Mouse (Mus musculus): Measurements from ENCODE around the gene Olfr318. TPM values are rescaled to one million over a fixed set of nuclear protein-coding genes. Genes with fewer than 3 reads are reported as not detected.

Olfr318 gene
- polyA plus RNA-seq, 1 experiment: not detected

- Histone ChIP-seq H3K27ac (ENCODE audit: insufficient read depth, low read length) (no peak overlapping the region), H3K4me1 (ENCODE audit: control insufficient read depth, insufficient read depth, low read length) (no peaks in the 10 kb centered on the region), H3K27me3 (ENCODE audit: control insufficient read depth, insufficient read depth, low read length) (no peaks in the 10 kb centered on the region; the same call in 1 of the 2 replicates), H3K4me3 (replicated peaks; ENCODE audit: insufficient read depth, low read depth, low read length) (no peak overlapping the region)
- TF ChIP-seq CTCF (IDR thresholded peaks at IDR 0.05; ENCODE audit: borderline replicate concordance, insufficient read depth, low read depth, low read length): no peak
- no peak for TF ChIP-seq POLR2A (IDR thresholded peaks at IDR 0.05; ENCODE audit: borderline replicate concordance, insufficient read depth, low read length)
- WGBS: 75% methylated on average over 11 of the region's 11 CpGs
- DNase-seq: no peak
These were observed 14.7 kb downstream of the Olfr318 start for GRCm38 (mm10) chr11:58709086-58709485.

GRCm38 (mm10) chr11:58698862-58699261 lies 25.0 kb downstream of the Olfr318 start, which contains the start of gene Olfr319:
Gene Olfr319 (plus strand): TSS chr11:58699162.
- Histone ChIP-seq H3K4me3 (replicated peaks; ENCODE audit: insufficient read depth, low read depth, low read length) (no peak within 1 kb of the TSS), H3K27me3 (ENCODE audit: control insufficient read depth, insufficient read depth, low read length) (no peaks in the 10 kb centered on the region), H3K4me1 (ENCODE audit: control insufficient read depth, insufficient read depth, low read length) (no peaks in the 10 kb centered on the region), H3K27ac (ENCODE audit: insufficient read depth, low read length) (no peak within 1 kb of the TSS)
- 74% methylated on average over 3 of the region's 3 CpGs for WGBS
- no peak for DNase-seq
- TF ChIP-seq POLR2A (IDR thresholded peaks at IDR 0.05; ENCODE audit: borderline replicate concordance, insufficient read depth, low read length) (no peak), CTCF (IDR thresholded peaks at IDR 0.05; ENCODE audit: borderline replicate concordance, insufficient read depth, low read depth, low read length) (no peak)

GRCm38 (mm10) chr11:58680799-58681198 lies 43.0 kb downstream of the Olfr318 start, which contains the start of gene Olfr320:
Gene Olfr320 (plus strand): TSS chr11:58681099.
- no peak within 1 kb of the TSS for H3K27ac ChIP-seq (ENCODE audit: insufficient read depth, low read length)
- DNase-seq: no peak
- no peak for TF ChIP-seq CTCF (IDR thresholded peaks at IDR 0.05; ENCODE audit: borderline replicate concordance, insufficient read depth, low read depth, low read length)
- no peak for TF ChIP-seq POLR2A (IDR thresholded peaks at IDR 0.05; ENCODE audit: borderline replicate concordance, insufficient read depth, low read length)
- no peak within 1 kb of the TSS for H3K4me3 ChIP-seq (replicated peaks; ENCODE audit: insufficient read depth, low read depth, low read length)
- no peaks in the 10 kb centered on the region for H3K27me3 ChIP-seq (ENCODE audit: control insufficient read depth, insufficient read depth, low read length)
- 85% methylated on average over 1 of the region's 1 CpGs for WGBS
- no peaks in the 10 kb centered on the region for H3K4me1 ChIP-seq (ENCODE audit: control insufficient read depth, insufficient read depth, low read length)

- no peak for TF ChIP-seq CTCF (IDR thresholded peaks at IDR 0.05; ENCODE audit: borderline replicate concordance, insufficient read depth, low read depth, low read length)
- TF ChIP-seq POLR2A (IDR thresholded peaks at IDR 0.05; ENCODE audit: borderline replicate concordance, insufficient read depth, low read length): no peak
- 55% methylated on average over 4 of the region's 4 CpGs for WGBS
- Histone ChIP-seq H3K27me3 (ENCODE audit: control insufficient read depth, insufficient read depth, low read length) (no peaks in the 10 kb centered on the region), H3K4me3 (replicated peaks; ENCODE audit: insufficient read depth, low read depth, low read length) (no peak overlapping the region), H3K4me1 (ENCODE audit: control insufficient read depth, insufficient read depth, low read length) (no peaks in the 10 kb centered on the region), H3K27ac (ENCODE audit: insufficient read depth, low read length) (no peak overlapping the region)
- no peak for DNase-seq
These were observed 52.0 kb downstream of the Olfr318 start for GRCm38 (mm10) chr11:58671825-58672224.

- Histone ChIP-seq H3K4me3 (replicated peaks; ENCODE audit: insufficient read depth, low read depth, low read length) (no peak overlapping the region), H3K27me3 (ENCODE audit: control insufficient read depth, insufficient read depth, low read length) (no peaks in the 10 kb centered on the region), H3K4me1 (ENCODE audit: control insufficient read depth, insufficient read depth, low read length) (no peaks in the 10 kb centered on the region), H3K27ac (ENCODE audit: insufficient read depth, low read length) (no peak overlapping the region)
- no peak for DNase-seq
- TF ChIP-seq CTCF (IDR thresholded peaks at IDR 0.05; ENCODE audit: borderline replicate concordance, insufficient read depth, low read depth, low read length) (no peak), POLR2A (IDR thresholded peaks at IDR 0.05; ENCODE audit: borderline replicate concordance, insufficient read depth, low read length) (no peak)
These were observed 54.6 kb downstream of the Olfr318 start for GRCm38 (mm10) chr11:58669252-58669651.

Other genes with a start within 250 kb of the Olfr318 start
- not detected in 2 replicates for gene Olfr332, start 231.5 kb downstream of the Olfr318 start, polyA plus RNA-seq (2012; rRNA removed)
- gene Olfr331, start 221.4 kb downstream of the Olfr318 start, polyA plus RNA-seq (2012; rRNA removed): not detected in 2 replicates
- gene Olfr330, start 189.2 kb downstream of the Olfr318 start, polyA plus RNA-seq (2012; rRNA removed): not detected in 2 replicates
- gene Olfr329-ps, start 177.6 kb downstream of the Olfr318 start, polyA plus RNA-seq (2012; rRNA removed): not detected in 2 replicates
- gene Olfr328, start 168.4 kb downstream of the Olfr318 start, polyA plus RNA-seq (2012; rRNA removed): 0.07 and 0.11 TPM in 2 replicates
- gene Olfr224, start 153.5 kb downstream of the Olfr318 start, polyA plus RNA-seq (2012; rRNA removed): 0.08 TPM in 1 of 2 replicates, not detected in the other
- not detected in 2 replicates for gene Olfr325, start 146.3 kb downstream of the Olfr318 start, polyA plus RNA-seq (2012; rRNA removed)
- not detected in 2 replicates for gene Olfr324, start 128.9 kb downstream of the Olfr318 start, polyA plus RNA-seq (2012; rRNA removed)
- gene 2210407C18Rik, start 107.9 kb downstream of the Olfr318 start, polyA plus RNA-seq (2012; rRNA removed): not detected in 2 replicates
- gene Olfr323, start 93.5 kb downstream of the Olfr318 start, polyA plus RNA-seq (2012; rRNA removed): not detected in 2 replicates
- gene Trim58, start 83.5 kb downstream of the Olfr318 start, polyA plus RNA-seq (2012; rRNA removed): 0.28 and 0.29 TPM in 2 replicates
- not detected in 2 replicates for gene Olfr322, start 65.2 kb downstream of the Olfr318 start, polyA plus RNA-seq (2012; rRNA removed)
- not detected in 2 replicates for gene Olfr320, start 42.9 kb downstream of the Olfr318 start, polyA plus RNA-seq (2012; rRNA removed)
- not detected in 2 replicates for gene Olfr319, start 24.9 kb downstream of the Olfr318 start, polyA plus RNA-seq (2012; rRNA removed)
- 0.03 TPM in 1 of 2 replicates, not detected in the other for gene Olfr317, start 15.2 kb upstream of the Olfr318 start, polyA plus RNA-seq (2012; rRNA removed)
- gene Olfr316, start 28.7 kb upstream of the Olfr318 start, polyA plus RNA-seq (2012; rRNA removed): not detected in 2 replicates
- gene Olfr315, start 49.2 kb upstream of the Olfr318 start, polyA plus RNA-seq (2012; rRNA removed): not detected in 2 replicates
- gene Olfr314, start 58.9 kb upstream of the Olfr318 start, polyA plus RNA-seq (2012; rRNA removed): not detected in 2 replicates
- 1.5 and 1.6 TPM in 2 replicates for gene Fam183b, start 77.9 kb upstream of the Olfr318 start, polyA plus RNA-seq (2012; rRNA removed)
- gene Olfr313, start 91.0 kb upstream of the Olfr318 start, polyA plus RNA-seq (2012; rRNA removed): not detected in 2 replicates
- gene Olfr312, start 105.2 kb upstream of the Olfr318 start, polyA plus RNA-seq (2012; rRNA removed): not detected in 2 replicates
- gene Olfr311, start 115.2 kb upstream of the Olfr318 start, polyA plus RNA-seq (2012; rRNA removed): not detected in 2 replicates
- gene Gm12258, start 123.1 kb upstream of the Olfr318 start, polyA plus RNA-seq (2012; rRNA removed): 22.5 and 24.5 TPM in 2 replicates
- 6.7 and 8.0 TPM in 2 replicates for gene 2810021J22Rik, start 143.2 kb upstream of the Olfr318 start, polyA plus RNA-seq (2012; rRNA removed)
- gene Zfp39, start 180.2 kb upstream of the Olfr318 start, polyA plus RNA-seq (2012; rRNA removed): 5.4 and 6.3 TPM in 2 replicates
- gene Btnl10, start 193.9 kb upstream of the Olfr318 start, polyA plus RNA-seq (2012; rRNA removed): not detected in 2 replicates
- gene Rnf187, start 214.9 kb upstream of the Olfr318 start, polyA plus RNA-seq (2012; rRNA removed): 578 and 589 TPM in 2 replicates
- gene Hist3h2ba, start 224.9 kb upstream of the Olfr318 start, polyA plus RNA-seq (2012; rRNA removed): 154 and 186 TPM in 2 replicates
- gene Hist3h2a, start 230.7 kb upstream of the Olfr318 start, polyA plus RNA-seq (2012; rRNA removed): 41.3 and 43.2 TPM in 2 replicates
- 3.5 and 4.8 TPM in 2 replicates for gene Trim17, start 230.7 kb upstream of the Olfr318 start, polyA plus RNA-seq (2012; rRNA removed)